Mouse (Mus musculus): ENCODE results near the gene Zar1.
"Not testable (repeated sequence)": the region's sequence is repeated elsewhere in the genome, so short reads cannot be mapped to it uniquely, and the experiment has no call there.

Zar1 gene

GRCm38 (mm10) chr5:72580970-72581332 is at the start of gene Zar1:
TSS of gene Zar1 (minus strand) at chr5:72581254.
- DNase-seq (ENCODE audit: low spot score), result not testable (repeated sequence)

DNA sequence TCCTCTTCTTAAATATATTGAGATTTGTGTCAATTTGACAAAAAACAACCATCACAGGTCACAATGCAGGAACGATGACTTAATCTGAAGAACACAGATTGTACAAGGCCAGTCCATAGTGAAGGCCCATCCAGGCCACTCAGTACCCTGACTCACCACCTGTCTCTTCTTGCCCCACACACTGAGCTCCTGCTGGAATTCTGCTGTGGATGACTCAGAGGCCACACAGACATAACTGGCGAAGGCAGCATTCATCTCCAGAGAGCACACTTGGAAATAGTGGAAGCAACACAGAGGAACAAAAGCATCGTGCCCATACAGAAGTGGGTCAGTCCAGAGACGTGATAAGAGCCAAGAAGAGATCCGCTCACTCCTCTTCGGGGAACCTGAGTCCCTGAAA is 49.0 kb upstream of the Zar1 start:
- no peak for DNase-seq (ENCODE audit: low spot score)

DNA sequence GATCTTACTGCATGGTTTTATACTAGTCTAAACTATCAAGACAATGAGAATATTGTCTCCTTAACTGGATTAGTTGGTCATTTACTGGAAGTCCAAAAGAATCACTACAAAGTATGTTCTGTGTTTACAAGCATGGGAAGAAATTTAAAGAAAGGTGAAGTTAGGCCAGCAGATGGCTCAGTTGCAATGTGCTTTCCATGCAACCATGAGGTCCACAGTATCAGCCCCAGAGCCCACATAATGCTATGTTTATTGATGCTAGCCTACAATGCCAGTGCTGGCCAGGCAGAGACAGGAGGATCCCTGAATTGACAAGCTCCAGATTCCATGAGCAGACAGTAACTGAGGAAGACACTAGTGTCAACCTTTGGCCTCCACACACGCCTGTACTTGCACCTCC is 40.0 kb upstream of the Zar1 start:
- DNase-seq (ENCODE audit: low spot score), result no peak

DNA sequence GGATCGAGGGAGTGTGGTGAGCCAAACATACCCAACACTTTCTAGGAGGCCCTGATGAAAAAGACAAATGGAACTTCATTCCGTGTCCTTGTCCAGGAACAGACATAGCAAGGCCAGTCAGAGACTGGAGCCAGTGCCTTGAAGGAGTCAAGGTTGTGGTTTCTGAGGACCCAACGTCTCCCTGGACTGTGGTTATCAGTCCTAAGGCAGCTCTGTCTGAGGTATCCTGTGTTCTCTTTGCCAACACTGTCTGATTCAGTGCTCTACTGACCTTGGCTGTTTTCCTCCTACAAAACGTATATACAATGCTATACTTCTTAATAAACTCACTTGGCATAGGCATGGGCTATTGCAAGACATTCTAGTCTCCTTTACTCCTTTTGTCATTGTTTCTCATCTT is 36.4 kb upstream of the Zar1 start:
- DNase-seq (ENCODE audit: low spot score), result no peak

DNA sequence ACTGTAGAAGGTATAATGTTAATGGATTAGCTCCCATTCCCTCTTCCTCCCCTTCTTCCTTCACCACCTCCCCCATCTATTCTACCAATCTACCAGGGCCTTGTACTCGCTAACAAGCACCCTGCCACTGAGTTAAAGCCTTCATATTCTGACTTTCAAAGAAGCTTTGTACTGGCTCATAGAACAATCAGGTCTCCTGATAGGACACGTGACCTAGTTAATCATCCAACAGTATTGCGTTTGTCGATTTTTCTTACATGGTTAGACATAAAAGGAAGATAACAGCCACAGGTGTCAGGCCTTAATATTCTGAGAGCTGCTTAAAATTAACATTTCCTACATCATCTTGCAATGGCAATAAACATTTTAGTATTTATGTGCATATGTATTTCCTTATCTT is 22.1 kb upstream of the Zar1 start:
- DNase-seq (ENCODE audit: low spot score), result no peak

- peak; percentile 27 for DNase-seq (ENCODE audit: low spot score)
Measured at GRCm38 (mm10) chr5:72601006-72601405, 20.0 kb upstream of the Zar1 start.

DNA sequence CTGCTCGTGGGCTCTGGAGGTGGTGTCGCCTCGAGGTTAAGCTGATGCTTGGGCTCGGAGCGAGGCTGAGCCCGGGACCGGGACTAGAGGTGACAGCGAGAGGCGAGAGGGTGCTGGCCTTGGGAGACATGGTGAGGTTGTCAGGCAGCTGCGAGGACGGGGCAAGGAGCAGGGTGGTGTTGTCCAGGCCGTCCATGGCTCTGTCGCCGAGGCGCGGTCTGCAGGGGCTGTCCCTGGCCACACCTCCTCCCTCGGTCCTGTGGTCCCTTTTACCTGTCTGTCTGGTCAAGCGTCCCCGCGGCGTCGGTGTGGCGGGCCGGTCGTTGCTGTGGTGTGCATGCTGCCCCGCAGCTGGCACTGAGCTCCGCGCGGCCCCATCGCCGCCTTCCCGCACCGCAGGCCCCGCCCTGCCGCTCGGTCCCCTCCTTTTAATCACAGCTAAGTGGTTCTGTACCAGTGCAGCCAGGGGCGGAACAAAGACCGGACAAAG is 6.2 kb upstream of the Zar1 start, which contains the start of gene Gm5868:
Gm5868 (minus strand) TSS at position 360 of the 490 bp plus-strand sequence.
- DNase-seq (ENCODE audit: low spot score), result no peak

DNA sequence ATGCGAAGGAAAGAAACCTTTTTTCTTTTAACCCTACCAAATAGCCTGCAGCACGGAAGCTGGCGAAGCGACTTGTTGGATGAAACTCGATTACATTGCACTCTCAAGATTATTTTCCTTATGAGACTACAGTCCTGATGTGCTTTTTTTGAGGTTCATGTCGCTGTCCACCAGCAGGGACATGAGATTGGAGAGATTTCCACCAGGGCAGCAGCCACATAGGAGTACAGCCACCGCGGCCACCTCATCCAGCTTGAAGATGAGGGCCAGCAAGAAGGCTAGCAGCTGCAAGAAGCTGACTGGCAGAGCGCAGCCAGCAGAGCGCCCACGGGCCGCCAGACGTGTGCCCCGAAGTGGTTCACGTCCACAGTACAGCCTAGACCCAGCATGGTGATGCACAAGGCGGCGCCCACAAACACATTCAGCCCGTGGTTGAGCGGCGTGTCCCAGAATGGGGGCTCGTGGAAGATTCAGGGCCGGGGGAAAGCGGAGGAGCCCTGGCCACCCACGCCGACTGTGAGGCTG is 5.7 kb upstream of the Zar1 start:
- not testable (repeated sequence) for DNase-seq (ENCODE audit: low spot score)

DNA sequence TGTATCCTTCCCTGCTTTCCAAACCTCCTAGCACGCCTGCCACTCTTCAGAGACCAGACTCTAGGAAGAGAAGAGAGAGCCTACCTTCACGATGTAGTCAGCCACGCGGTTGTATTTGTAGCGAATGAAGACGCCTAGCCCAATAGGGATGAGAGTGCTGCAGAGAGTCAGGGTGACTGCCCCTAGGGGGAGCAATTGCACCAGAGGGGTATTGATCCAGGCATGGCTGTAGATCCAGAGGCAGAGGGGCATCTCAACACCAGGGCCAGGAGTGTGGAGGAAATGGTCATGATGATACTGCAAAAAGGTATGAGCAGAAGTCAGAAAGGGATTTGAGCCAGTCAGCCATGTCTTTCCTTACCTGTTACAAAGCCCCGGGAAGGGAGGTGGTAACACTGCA is 5.1 kb upstream of the Zar1 start:
- not testable (repeated sequence) for DNase-seq (ENCODE audit: low spot score)

GRCm38 (mm10) chr5:72580088-72580969 is 725 bp downstream of the Zar1 start:
- DNase-seq (ENCODE audit: low spot score), result not testable (repeated sequence)

GRCm38 (mm10) chr5:72579599-72579998 is 1.5 kb downstream of the Zar1 start:
- DNase-seq (ENCODE audit: low spot score), result not testable (repeated sequence)

- DNase-seq (ENCODE audit: low spot score), result no peak
Measured at GRCm38 (mm10) chr5:72565621-72566020, 15.4 kb downstream of the Zar1 start.

GRCm38 (mm10) chr5:72563183-72563582 is 17.9 kb downstream of the Zar1 start:
- DNase-seq (ENCODE audit: low spot score), result not testable (repeated sequence)

- DNase-seq (ENCODE audit: low spot score), result peak; percentile 36
Measured at GRCm38 (mm10) chr5:72560976-72561628, 20.0 kb downstream of the Zar1 start.

- peak; percentile 98 for DNase-seq (ENCODE audit: low spot score)
Measured at GRCm38 (mm10) chr5:72559544-72560049, 21.5 kb downstream of the Zar1 start, which contains the start of gene Nfxl1. TSS of gene Nfxl1 (minus strand) at chr5:72559684.

DNA sequence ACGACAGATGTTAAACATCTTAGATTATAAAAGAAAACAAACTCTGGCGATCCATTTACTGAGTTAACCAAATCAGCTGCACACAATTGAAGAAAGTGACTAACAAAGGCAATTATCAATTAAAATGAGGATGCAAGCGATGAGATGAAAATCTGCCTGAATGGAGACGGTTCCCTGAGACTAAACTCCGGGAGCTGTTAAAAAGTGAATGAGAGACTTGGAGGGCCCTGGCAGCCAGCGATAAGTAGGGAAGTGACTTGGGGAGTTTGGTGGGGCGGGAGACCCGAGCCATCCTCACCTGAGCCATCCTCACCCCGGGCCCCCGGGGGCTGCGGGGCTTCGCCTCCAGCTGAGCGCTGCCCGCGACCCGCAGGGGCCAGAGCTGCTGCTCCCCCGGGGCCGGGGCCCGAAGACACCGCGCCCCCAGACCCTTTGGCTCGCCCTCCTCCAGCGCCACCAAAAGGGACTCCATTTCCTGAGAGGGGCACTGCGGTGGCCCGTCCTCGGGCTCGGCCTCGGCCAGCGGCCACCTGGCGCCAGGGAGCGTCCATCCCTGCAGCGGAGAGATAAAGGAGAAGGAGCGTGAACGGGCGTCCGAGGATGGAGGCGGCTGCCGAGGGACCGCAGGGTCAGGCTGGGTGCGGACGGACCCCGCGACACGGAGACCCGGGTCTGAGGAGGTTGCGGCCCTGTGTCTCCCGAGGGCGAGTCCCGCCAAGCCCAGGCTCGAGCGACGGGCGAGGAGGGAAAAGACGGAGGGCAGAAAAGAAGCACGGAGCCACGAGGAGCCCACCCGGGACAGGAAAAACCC is 22.1 kb downstream of the Zar1 start:
- DNase-seq (ENCODE audit: low spot score), result peak; percentile 23

DNA sequence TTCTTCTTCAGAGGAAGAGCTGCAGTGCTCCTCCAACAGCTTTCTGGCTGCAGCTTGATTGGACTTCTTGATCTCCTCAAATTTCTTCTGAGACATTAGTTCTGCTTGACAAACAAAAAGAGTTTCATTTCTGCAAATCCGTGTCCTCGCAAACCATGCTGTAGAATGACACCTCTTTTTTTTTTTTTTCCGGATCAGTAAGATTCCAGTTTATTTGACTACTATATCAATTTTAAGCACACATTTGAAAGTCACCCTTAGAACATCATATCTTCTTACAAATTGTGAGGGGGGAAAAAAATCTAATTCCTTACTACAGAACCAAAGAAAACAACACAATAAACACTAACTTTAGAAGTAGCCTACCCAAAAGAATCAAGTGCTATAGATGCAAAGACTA is 24.8 kb downstream of the Zar1 start:
- DNase-seq (ENCODE audit: low spot score), result no peak

- no peak for DNase-seq (ENCODE audit: low spot score)
Measured at GRCm38 (mm10) chr5:72551209-72551608, 29.8 kb downstream of the Zar1 start.

GRCm38 (mm10) chr5:72528896-72529295 is 52.2 kb downstream of the Zar1 start:
- no peak for DNase-seq (ENCODE audit: low spot score)

Measured in c-Kit-positive CD71-positive TER-119-positive erythroid progenitor cells, embryonic 14.5 days (primary cell).